Mouse (Mus musculus): ENCODE data around the gene Dmpk. TPM values are rescaled to one million over a fixed set of nuclear protein-coding genes. Genes with fewer than 3 reads are reported as not detected.

Gene Dmpk
- polyA plus RNA-seq, 2 experiments, result 8.3 to 17.9 TPM

DNA sequence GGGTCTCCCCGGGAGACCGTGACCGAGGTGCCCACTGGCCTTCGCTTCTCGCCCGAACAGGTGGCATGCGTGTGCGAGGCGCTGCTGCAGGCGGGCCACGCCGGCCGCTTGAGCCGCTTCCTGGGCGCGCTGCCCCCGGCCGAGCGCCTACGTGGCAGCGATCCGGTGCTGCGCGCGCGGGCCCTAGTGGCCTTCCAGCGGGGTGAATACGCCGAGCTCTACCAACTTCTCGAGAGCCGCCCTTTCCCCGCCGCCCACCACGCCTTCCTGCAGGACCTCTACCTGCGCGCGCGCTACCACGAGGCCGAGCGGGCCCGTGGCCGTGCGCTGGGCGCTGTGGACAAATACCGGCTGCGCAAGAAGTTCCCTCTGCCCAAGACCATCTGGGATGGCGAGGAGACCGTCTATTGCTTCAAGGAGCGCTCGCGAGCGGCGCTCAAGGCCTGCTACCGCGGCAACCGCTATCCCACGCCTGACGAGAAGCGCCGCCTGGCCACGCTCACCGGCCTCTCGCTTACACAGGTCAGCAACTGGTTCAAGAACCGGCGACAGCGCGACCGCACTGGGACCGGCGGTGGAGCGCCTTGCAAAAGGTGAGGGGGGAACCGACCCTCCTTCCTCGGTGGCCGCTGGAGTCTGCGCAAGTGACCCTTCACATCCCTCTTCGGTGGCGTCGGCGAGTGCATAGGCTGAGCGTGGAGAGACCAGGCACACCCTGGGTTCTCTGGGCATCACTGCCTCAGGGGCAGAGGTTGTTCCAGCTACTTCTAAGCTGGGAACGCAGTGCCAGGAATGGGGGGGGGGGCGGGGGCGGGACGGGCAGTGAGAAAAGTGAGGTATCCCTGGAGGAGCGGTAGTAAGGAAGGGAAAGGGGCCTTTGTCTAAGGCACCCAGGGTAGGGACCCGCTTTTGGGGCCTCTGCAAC, 11.4 kb downstream of the Dmpk start:
- under 1% methylated on average over 74 of the region's 87 CpGs for WGBS (ENCODE audit: insufficient replicate concordance)
- TF ChIP-seq CTCF (IDR thresholded peaks at IDR 0.05; ENCODE audit: low read depth) (no peak), EP300 (IDR thresholded peaks at IDR 0.05; ENCODE audit: low read depth) (no peak)
- no peaks in the 10 kb centered on the region for H3K36me3 ChIP-seq (replicated peaks; ENCODE audit: control insufficient read depth, insufficient read depth, low read depth)
- H3K27ac ChIP-seq, result peak overlapping the region; percentile 50; the same call in 1 of the 2 replicates
- no peaks in the 10 kb centered on the region for H3K9me3 ChIP-seq (ENCODE audit: control insufficient read depth, low read length)
- ATAC-seq (ENCODE audit: insufficient read depth) (no peak), DNase-seq (ENCODE audit: low read depth in 3 of 3, low spot score in 3 of 3) (no peak)
- peaks cover 49% of the 10 kb centered on the region for H3K27me3 ChIP-seq (ENCODE audit: control insufficient read depth, insufficient read depth, low read length)
- peak overlapping the region; percentile 64 to 68 for H3K4me3 ChIP-seq (ENCODE audit: insufficient read depth in 1 of 2, low read depth in 2 of 2, low read length in 2 of 2)
- peaks cover 0 to 13% of the 10 kb centered on the region in 2 experiments; a peak in 3 of 4 replicates for H3K4me1 ChIP-seq (replicated peaks; ENCODE audit: control insufficient read depth in 2 of 2, insufficient read depth in 2 of 2, low read length in 1 of 2)
- peak overlapping the region; percentile 59 for H3K9ac ChIP-seq (replicated peaks)
- peak overlapping the region; percentile 95 for H3K4me2 ChIP-seq (ENCODE audit: low read depth)

DNA sequence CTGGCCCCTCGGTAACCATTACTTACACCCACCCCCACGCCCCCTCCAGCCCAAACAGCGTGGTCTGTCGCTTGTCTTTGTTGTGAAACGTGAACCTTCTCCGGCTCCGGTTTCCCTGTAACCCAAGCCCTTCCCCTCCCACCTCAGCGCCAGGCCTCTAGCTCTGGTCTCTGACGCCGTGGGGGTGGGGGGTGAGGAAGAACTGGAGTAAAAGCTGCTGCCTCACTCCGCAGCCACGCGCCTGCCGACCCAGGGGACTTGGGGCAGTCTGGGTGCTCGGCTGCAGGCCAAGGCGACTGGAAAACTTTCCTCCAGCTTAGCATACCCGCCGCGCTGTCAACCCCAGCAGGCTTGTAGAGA, 12.1 kb downstream of the Dmpk start:
- TF ChIP-seq EP300 (IDR thresholded peaks at IDR 0.05; ENCODE audit: low read depth) (no peak), CTCF (IDR thresholded peaks at IDR 0.05; ENCODE audit: low read depth) (no peak)
- ATAC-seq (ENCODE audit: insufficient read depth) (no peak), DNase-seq (ENCODE audit: low read depth in 3 of 3, low spot score in 3 of 3) (no peak)
- Histone ChIP-seq H3K27me3 (ENCODE audit: control insufficient read depth, insufficient read depth, low read length) (peaks cover 43% of the 10 kb centered on the region), H3K4me1 (replicated peaks; ENCODE audit: control insufficient read depth in 2 of 2, insufficient read depth in 2 of 2, low read length in 1 of 2) (peaks cover 0 to 13% of the 10 kb centered on the region in 2 experiments; a peak in 3 of 4 replicates), H3K9me3 (ENCODE audit: control insufficient read depth, low read length) (no peaks in the 10 kb centered on the region), H3K9ac (replicated peaks) (no peak overlapping the region), H3K4me3 (ENCODE audit: insufficient read depth in 1 of 2, low read depth in 2 of 2, low read length in 2 of 2) (peak overlapping the region; percentile 64 to 68), H3K27ac (no peak overlapping the region), H3K36me3 (replicated peaks; ENCODE audit: control insufficient read depth, insufficient read depth, low read depth) (no peaks in the 10 kb centered on the region), H3K4me2 (ENCODE audit: low read depth) (peak overlapping the region; percentile 95)
- WGBS (ENCODE audit: insufficient replicate concordance), result 3% methylated on average over 19 of the region's 19 CpGs

DNA sequence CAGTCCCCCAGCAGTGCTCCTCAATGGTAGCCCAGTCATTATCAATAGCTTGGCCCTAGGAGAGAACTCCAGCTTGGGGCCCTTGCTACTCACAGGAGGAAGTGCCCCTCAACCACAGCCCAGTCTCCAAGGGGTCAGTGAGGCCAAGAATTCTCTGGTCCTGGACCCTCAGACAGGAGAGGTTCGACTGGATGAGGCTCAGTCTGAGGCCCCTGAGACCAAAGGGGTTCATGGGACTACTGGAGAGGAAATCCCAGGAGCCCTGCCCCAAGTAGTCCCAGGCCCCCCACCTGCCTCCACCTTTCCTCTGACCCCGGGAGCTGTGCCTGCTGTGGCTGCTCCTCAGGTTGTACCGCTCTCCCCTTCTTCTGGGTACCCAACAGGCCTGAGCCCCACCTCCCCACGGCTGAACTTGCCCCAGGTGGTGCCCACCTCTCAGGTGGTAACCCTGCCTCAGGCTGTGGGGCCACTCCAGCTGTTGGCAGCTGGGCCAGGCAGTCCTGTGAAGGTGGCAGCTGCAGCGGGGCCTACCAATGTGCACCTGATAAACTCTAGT, 12.8 kb downstream of the Dmpk start:
- H3K27ac ChIP-seq, result no peak overlapping the region

DNA sequence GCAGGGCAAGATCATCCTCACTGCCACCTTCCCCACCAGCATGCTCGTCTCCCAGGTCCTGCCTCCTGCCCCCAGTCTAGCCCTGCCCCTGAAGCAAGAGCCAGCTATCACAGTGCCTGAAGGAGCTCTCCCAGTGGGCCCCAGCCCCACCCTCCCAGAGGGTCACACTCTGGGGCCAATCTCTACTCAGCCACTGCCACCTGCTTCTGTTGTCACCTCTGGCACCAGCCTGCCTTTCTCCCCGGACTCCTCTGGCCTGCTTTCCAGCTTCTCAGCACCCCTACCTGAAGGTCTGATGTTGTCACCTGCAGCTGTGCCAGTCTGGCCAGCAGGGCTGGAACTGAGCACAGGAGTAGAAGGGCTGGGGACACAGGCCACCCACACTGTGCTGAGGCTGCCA, 13.6 kb downstream of the Dmpk start:
- peaks cover 32% of the 10 kb centered on the region for H3K27me3 ChIP-seq (ENCODE audit: control insufficient read depth, insufficient read depth, low read length)
- ATAC-seq (ENCODE audit: insufficient read depth), result no peak
- no peak overlapping the region for H3K27ac ChIP-seq
- H3K9ac ChIP-seq (replicated peaks), result no peak overlapping the region
- DNase-seq (ENCODE audit: low read depth in 3 of 3, low spot score in 3 of 3), result no peak
- H3K9me3 ChIP-seq (ENCODE audit: control insufficient read depth, low read length), result no peaks in the 10 kb centered on the region
- WGBS (ENCODE audit: insufficient replicate concordance), result 23% methylated on average over 2 of the region's 2 CpGs
- H3K4me2 ChIP-seq (ENCODE audit: low read depth), result no peak overlapping the region
- TF ChIP-seq EP300 (IDR thresholded peaks at IDR 0.05; ENCODE audit: low read depth) (no peak), CTCF (IDR thresholded peaks at IDR 0.05; ENCODE audit: low read depth) (no peak)
- no peak overlapping the region for H3K4me3 ChIP-seq (ENCODE audit: insufficient read depth in 1 of 2, low read depth in 2 of 2, low read length in 2 of 2)
- H3K36me3 ChIP-seq (replicated peaks; ENCODE audit: control insufficient read depth, insufficient read depth, low read depth), result no peaks in the 10 kb centered on the region
- peaks cover 0 to 13% of the 10 kb centered on the region in 2 experiments; a peak in 3 of 4 replicates for H3K4me1 ChIP-seq (replicated peaks; ENCODE audit: control insufficient read depth in 2 of 2, insufficient read depth in 2 of 2, low read length in 1 of 2)

More for the DNA sequence above, 12.8 kb downstream of the Dmpk start:
- 51% methylated on average over 5 of the region's 5 CpGs for WGBS (ENCODE audit: insufficient replicate concordance)
- DNase-seq (ENCODE audit: low read depth in 3 of 3, low spot score in 3 of 3) (no peak), ATAC-seq (ENCODE audit: insufficient read depth) (no peak)
- Histone ChIP-seq H3K9ac (replicated peaks) (no peak overlapping the region), H3K9me3 (ENCODE audit: control insufficient read depth, low read length) (no peaks in the 10 kb centered on the region), H3K27me3 (ENCODE audit: control insufficient read depth, insufficient read depth, low read length) (peaks cover 38% of the 10 kb centered on the region), H3K4me1 (replicated peaks; ENCODE audit: control insufficient read depth in 2 of 2, insufficient read depth in 2 of 2, low read length in 1 of 2) (peaks cover 0 to 13% of the 10 kb centered on the region in 2 experiments; a peak in 3 of 4 replicates), H3K4me3 (ENCODE audit: insufficient read depth in 1 of 2, low read depth in 2 of 2, low read length in 2 of 2) (no peak overlapping the region), H3K4me2 (ENCODE audit: low read depth) (peak overlapping the region; percentile 95), H3K36me3 (replicated peaks; ENCODE audit: control insufficient read depth, insufficient read depth, low read depth) (no peaks in the 10 kb centered on the region)
- TF ChIP-seq CTCF (IDR thresholded peaks at IDR 0.05; ENCODE audit: low read depth), result no peak
- TF ChIP-seq EP300 (IDR thresholded peaks at IDR 0.05; ENCODE audit: low read depth), result no peak

GRCm38 (mm10) chr7:19097863-19098262, 14.2 kb downstream of the Dmpk start:
- no peak overlapping the region for H3K9ac ChIP-seq (replicated peaks)
- H3K36me3 ChIP-seq (replicated peaks; ENCODE audit: control insufficient read depth, insufficient read depth, low read depth), result no peaks in the 10 kb centered on the region
- H3K27ac ChIP-seq, result no peak overlapping the region
- no peak overlapping the region for H3K4me2 ChIP-seq (ENCODE audit: low read depth)
- H3K9me3 ChIP-seq (ENCODE audit: control insufficient read depth, low read length), result no peaks in the 10 kb centered on the region
- peaks cover 26% of the 10 kb centered on the region for H3K27me3 ChIP-seq (ENCODE audit: control insufficient read depth, insufficient read depth, low read length)
- H3K4me1 ChIP-seq (replicated peaks; ENCODE audit: control insufficient read depth in 2 of 2, insufficient read depth in 2 of 2, low read length in 1 of 2), result peaks cover 0 to 11% of the 10 kb centered on the region in 2 experiments; a peak in 3 of 4 replicates
- no peak overlapping the region for H3K4me3 ChIP-seq (ENCODE audit: insufficient read depth in 1 of 2, low read depth in 2 of 2, low read length in 2 of 2)
- no peak for TF ChIP-seq CTCF (IDR thresholded peaks at IDR 0.05; ENCODE audit: low read depth)
- no peak for TF ChIP-seq EP300 (IDR thresholded peaks at IDR 0.05; ENCODE audit: low read depth)
- ATAC-seq (ENCODE audit: insufficient read depth) (no peak), DNase-seq (ENCODE audit: low read depth in 3 of 3, low spot score in 3 of 3) (no peak)

All from liver, embryonic 14.5 days (tissue).